Mouse (Mus musculus) heart, embryonic 11.5 days (tissue): ENCODE data around the gene Cmbl. TPM values are rescaled to one million over a fixed set of nuclear protein-coding genes. Genes with fewer than 3 reads are reported as not detected.
"Not testable (repeated sequence)": the region's sequence is repeated elsewhere in the genome, so short reads cannot be mapped to it uniquely, and the experiment has no call there.

ENCODE experiments used
- ATAC-seq: fragments of 200-750 bp; cut with Nextera tagmentation; replicated peaks from 2 replicates; pipeline ENCODE4 v1.8.0; 2017; ENCODE audit warnings: moderate library complexity; ENCODE audit not compliant: insufficient number of reproducible peaks, low FRiP score, low TSS enrichment
- H3K27ac ChIP-seq: fragments of 300-500 bp; sonication (generic); 2 replicates; pipeline ENCODE4 v1.5.1; 2014; ENCODE audit warnings: mild to moderate bottlenecking, low read depth, low read length
- H3K27me3 ChIP-seq: fragments of 300-500 bp; sonication (generic); 2 replicates; pipeline ENCODE4 v1.6.1; 2014; ENCODE audit warnings: mild to moderate bottlenecking, low read length, mixed read lengths; ENCODE audit not compliant: control insufficient read depth, insufficient read depth
- H3K36me3 ChIP-seq: fragments of 300-500 bp; sonication (generic); 2 replicates; pipeline ENCODE4 v1.6.1; 2014; ENCODE audit warnings: mild to moderate bottlenecking, low read length, moderate library complexity, mixed read lengths; ENCODE audit not compliant: control insufficient read depth, insufficient read depth
- H3K4me1 ChIP-seq: fragments of 300-500 bp; sonication (generic); 2 replicates; pipeline ENCODE4 v1.6.1; 2014; ENCODE audit warnings: low read length; ENCODE audit not compliant: control insufficient read depth, insufficient read depth
- H3K4me2 ChIP-seq: fragments of 300-500 bp; sonication (generic); 2 replicates; pipeline ENCODE4 v1.6.1; 2014; ENCODE audit warnings: mild to moderate bottlenecking, moderate library complexity
- H3K4me3 ChIP-seq: fragments of 300-500 bp; sonication (generic); 2 replicates; pipeline ENCODE4 v1.5.1; 2014; ENCODE audit warnings: low read depth, low read length
- H3K9ac ChIP-seq: fragments of 300-500 bp; sonication (generic); 2 replicates; pipeline ENCODE4 v1.6.1; 2014; ENCODE audit warnings: mild to moderate bottlenecking, low read depth, low read length, moderate library complexity
- H3K9me3 ChIP-seq: fragments of 300-500 bp; sonication (generic); replicated peaks from 2 replicates; pipeline ENCODE4 v1.6.1; 2016; ENCODE audit warnings: low read length; ENCODE audit not compliant: control insufficient read depth
- WGBS: fragments of 180-500 bp; shearing (Covaris S2); extraction: QIAGEN DNeasy Blood & Tissue Kit; methylation state at CpG from one replicate; pipeline ENCODE4 v1.1.7; 2014; ENCODE audit not compliant: insufficient replicate concordance; 5-methylcytosine and 5-hydroxymethylcytosine counted together
- polyA plus RNA-seq: library from polyadenylated mRNA; unstranded; fragments of >200 nt; fragmentation: Nextera tagmentation; extraction: Ambion mirVana; gene quantifications from 2 replicates; pipeline ENCODE4 v1.2.1, GENCODE M21; 2014

Cmbl gene
- polyA plus RNA-seq, 1 experiment from 2014 or later = 6.6 TPM

GRCm38 (mm10) chr15:31568581-31568996, 3.4 kb downstream of the Cmbl start:
- Histone ChIP-seq H3K4me1 (peaks cover 15% of the 10 kb centered on the region), H3K27ac (peak overlapping the region; percentile 54; the same call in 1 of the 2 replicates), H3K9ac (no peak overlapping the region), H3K9me3 (no peaks in the 10 kb centered on the region), H3K4me3 (peak overlapping the region; percentile 16; the same call in 1 of the 2 replicates), H3K27me3 (no peaks in the 10 kb centered on the region), H3K4me2 (peak overlapping the region; percentile 56), H3K36me3 (no peaks in the 10 kb centered on the region)
- peak; percentile 78 for ATAC-seq
- 9% methylated on average over 12 of the region's 12 CpGs for WGBS

DNA sequence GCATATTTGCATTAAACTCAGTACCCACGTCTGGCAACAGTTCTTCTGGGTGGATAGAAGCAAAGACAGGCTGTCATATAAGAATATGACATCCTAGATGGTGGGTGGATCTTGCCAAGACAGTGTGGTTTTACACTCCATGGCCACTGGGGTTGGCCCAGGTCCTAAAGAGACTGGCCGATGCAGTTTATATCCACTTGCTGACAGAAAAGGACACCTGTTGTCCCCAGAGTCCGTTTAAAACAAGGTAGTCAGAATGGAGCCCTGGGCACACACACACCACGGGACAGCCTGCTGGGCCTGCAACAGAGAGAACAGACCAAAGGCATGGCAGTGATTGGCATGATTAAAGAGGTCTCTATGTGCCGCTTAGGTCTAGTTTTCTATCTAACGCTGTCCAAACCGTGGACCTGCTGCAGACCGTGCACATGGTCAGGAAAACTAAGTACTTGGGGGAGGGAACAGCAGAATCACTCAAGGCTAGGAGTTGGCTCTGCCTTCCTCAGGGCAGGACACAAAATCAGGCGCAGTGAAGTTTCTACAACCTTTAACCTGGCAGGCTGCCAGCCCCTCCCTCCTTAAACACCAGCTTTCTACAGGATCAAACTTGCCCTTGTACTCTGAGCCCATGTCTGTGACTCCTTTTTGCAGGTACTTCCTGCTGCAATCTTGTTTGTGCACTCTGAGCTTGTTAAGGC, 4.3 kb downstream of the Cmbl start:
- Histone ChIP-seq H3K4me1 (peaks cover 12% of the 10 kb centered on the region), H3K4me2 (no peak overlapping the region; the same call in 1 of the 2 replicates), H3K9me3 (no peaks in the 10 kb centered on the region), H3K36me3 (no peaks in the 10 kb centered on the region), H3K27me3 (no peaks in the 10 kb centered on the region), H3K9ac (no peak overlapping the region), H3K4me3 (no peak overlapping the region), H3K27ac (no peak overlapping the region)
- ATAC-seq = no peak
- 65% methylated on average over 9 of the region's 9 CpGs for WGBS

DNA sequence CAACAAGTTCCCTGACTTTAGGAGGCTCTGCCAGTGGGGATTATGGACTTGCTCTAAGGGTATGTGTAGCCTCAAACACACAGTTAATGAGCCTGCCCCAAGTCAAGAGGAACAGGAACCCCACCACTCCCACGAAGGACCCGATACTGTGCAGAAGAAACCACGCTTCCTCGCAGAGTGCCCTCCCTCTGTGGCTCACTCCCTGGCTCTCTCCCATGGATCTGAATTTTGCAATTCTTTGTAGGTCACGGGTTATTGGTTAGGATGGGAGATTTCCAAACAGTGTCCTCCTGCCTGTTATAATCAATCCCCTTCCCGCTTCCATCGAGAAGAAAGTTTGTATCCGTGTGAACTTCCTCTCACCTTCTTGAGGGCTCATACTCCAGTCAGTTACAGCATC, 5.8 kb downstream of the Cmbl start:
- Histone ChIP-seq H3K9me3 (no peaks in the 10 kb centered on the region), H3K9ac (no peak overlapping the region), H3K36me3 (no peaks in the 10 kb centered on the region), H3K27me3 (no peaks in the 10 kb centered on the region), H3K4me2 (no peak overlapping the region), H3K27ac (no peak overlapping the region), H3K4me3 (no peak overlapping the region), H3K4me1 (peaks cover 12% of the 10 kb centered on the region)
- no peak for ATAC-seq
- WGBS = 85% methylated on average over 8 of the region's 8 CpGs

- Histone ChIP-seq H3K27ac (no peak overlapping the region), H3K4me1 (peaks cover 12% of the 10 kb centered on the region), H3K4me2 (no peak overlapping the region), H3K27me3 (no peaks in the 10 kb centered on the region), H3K4me3 (no peak overlapping the region), H3K9me3 (no peaks in the 10 kb centered on the region), H3K9ac (no peak overlapping the region), H3K36me3 (no peaks in the 10 kb centered on the region)
- 82% methylated on average over 16 of the region's 16 CpGs for WGBS
- ATAC-seq = no peak
Observed at GRCm38 (mm10) chr15:31571906-31572722, 6.9 kb downstream of the Cmbl start.

DNA sequence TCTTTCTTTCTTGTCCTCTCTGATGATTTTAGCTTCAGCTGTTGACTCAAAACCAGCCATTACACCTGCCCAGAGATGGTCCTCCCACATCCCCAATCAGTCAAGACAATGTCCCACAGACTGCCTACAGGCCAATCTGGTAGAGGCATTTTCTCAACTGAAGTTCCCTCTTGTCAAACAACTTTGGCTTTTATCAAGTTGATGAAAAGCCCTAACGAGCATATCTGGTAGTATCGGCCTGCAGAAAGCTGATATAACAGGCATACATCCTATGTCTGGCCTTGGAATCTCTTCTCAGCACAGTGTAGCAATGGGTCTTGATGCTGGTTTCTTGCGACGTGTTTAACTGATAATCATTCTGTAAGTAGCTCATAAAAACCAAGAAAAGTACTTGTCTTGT, 8.1 kb downstream of the Cmbl start:
- no peak overlapping the region for H3K4me3 ChIP-seq
- peaks cover 12% of the 10 kb centered on the region; the same call in 1 of the 2 replicates for H3K4me1 ChIP-seq
- H3K27me3 ChIP-seq = no peaks in the 10 kb centered on the region
- ATAC-seq = no peak
- H3K27ac ChIP-seq = no peak overlapping the region
- H3K9me3 ChIP-seq = no peaks in the 10 kb centered on the region
- no peaks in the 10 kb centered on the region for H3K36me3 ChIP-seq
- H3K4me2 ChIP-seq = no peak overlapping the region
- 56% methylated on average over 4 of the region's 4 CpGs for WGBS
- H3K9ac ChIP-seq = no peak overlapping the region

DNA sequence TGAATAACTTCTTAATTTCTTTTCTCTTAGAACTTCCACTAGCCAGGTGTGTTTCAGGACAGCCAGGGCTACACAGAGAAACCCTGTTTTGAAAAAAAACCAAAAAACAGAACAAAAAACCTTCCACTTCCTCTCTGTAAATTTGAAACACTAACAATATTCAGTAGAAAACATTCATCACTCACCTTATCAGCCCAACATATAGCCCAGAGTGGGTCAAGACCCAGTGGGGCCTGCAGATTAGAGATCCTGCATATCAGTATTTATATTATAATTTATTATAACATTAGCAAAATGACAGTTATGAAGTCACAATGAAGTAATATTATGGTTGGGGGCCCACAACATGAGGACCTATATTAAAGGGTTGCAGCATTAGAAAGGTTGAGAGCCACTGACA, 8.5 kb downstream of the Cmbl start:
- no peak for ATAC-seq

GRCm38 (mm10) chr15:31576076-31576475, 10.9 kb downstream of the Cmbl start:
- Histone ChIP-seq H3K27ac (no peak overlapping the region), H3K27me3 (no peaks in the 10 kb centered on the region), H3K9ac (no peak overlapping the region), H3K9me3 (no peaks in the 10 kb centered on the region), H3K4me3 (no peak overlapping the region), H3K36me3 (no peaks in the 10 kb centered on the region), H3K4me1 (no peaks in the 10 kb centered on the region), H3K4me2 (no peak overlapping the region)
- 67% methylated on average over 5 of the region's 5 CpGs for WGBS
- no peak for ATAC-seq

More for the DNA sequence above, 8.5 kb downstream of the Cmbl start:
- H3K4me1 ChIP-seq = peaks cover 8% of the 10 kb centered on the region; the same call in 1 of the 2 replicates
- no peak overlapping the region for H3K9ac ChIP-seq
- no peak overlapping the region for H3K4me2 ChIP-seq
- no peaks in the 10 kb centered on the region for H3K27me3 ChIP-seq
- H3K27ac ChIP-seq = no peak overlapping the region
- H3K9me3 ChIP-seq = no peaks in the 10 kb centered on the region
- no peak overlapping the region for H3K4me3 ChIP-seq
- H3K36me3 ChIP-seq = no peaks in the 10 kb centered on the region

DNA sequence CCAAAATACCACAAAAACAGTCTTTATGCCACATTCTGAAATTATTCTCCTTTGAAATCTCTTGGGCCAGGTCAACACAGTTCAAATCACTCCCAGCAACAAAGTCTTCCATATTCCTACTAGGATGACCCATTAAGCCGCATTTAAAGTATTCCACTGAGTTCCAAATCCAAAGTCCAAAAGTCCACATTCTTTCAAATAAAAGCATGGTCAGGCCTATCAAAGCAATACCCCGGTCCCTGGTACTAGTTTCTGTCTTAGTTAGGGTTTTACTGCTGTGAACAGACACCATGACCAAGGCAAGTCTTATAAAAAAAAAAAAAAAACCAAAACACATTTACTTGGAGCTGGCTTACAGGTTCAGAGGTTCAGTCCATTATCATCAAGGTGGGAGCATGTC, 15.9 kb downstream of the Cmbl start:
- H3K36me3 ChIP-seq, H3K9me3 ChIP-seq, H3K4me2 ChIP-seq, H3K27ac ChIP-seq, H3K4me1 ChIP-seq, H3K4me3 ChIP-seq, H3K27me3 ChIP-seq, H3K9ac ChIP-seq, ATAC-seq: not testable (repeated sequence)
- 84% methylated on average over 2 of the region's 2 CpGs for WGBS
